Mouse (Mus musculus) MEL-GATA-1-ER (cell line): ENCODE results near the gene Taf6l.

ENCODE experiments used
- DNase-seq: peaks from one replicate; pipeline ENCODE4 v3.0.0-alpha.2; 2012; ENCODE audit warnings: low read depth; ENCODE audit errors: extremely low read depth

Taf6l gene

DNA sequence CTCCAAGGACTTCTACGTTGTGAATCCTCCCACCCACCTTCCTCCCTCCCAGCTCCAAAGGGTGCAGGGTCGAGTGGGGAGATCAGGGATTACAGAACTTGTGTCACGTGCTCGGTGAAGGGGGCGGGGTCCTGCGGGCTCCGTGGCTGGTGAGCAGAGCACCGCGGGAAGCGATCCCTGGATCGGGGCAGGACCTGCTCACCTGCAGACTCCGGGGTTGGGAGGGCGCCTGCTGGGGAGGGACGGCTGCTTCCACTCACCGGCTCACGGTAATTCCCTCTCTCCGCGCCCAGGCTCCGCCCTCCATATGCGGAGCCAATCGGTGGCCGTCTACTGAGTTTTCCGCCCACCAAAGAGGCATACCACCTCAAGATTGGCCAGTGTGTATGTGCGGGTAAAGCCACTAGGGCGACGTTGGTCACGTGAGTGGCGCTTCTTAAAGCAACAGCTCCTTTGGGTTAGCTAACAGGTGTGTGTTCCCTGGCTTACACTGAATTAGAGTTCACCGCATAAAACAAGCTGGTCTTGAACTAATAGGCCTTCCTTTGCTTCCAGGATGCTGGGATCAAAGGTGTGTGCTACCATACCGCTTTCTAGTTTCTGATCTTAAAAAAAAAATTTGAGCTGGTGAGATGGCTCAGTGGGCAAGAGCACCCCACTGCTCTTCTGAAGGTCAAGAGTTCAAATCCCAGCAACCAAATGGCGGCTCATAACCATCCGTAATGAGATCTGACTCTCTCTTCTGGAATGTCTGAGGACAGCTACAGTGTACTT is at the start of gene Taf6l:
Gene Taf6l, minus strand, starts transcription at position 410 of the 774 bp plus-strand sequence.
- peak; percentile 96 for DNase-seq

DNA sequence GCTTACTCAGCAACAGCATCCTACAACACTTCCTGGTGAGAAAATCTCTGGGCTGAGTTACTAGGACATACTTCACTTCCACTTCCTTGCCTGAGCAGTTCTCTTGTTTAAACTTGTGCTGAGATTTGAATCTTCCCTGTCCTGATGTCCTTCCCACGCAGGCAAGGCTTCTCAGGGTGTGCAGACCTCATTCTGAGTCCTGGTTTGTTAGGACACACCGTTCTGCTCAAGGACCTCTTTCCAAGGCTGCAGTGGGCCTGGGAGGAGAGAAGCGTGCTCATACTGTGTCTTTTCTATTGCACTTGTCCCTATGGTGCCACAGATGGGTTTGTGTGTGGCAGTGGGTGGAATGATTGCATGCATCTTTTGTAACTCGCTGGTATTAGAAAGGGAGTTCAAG is 46.8 kb upstream of the Taf6l start:
- no peak for DNase-seq

DNA sequence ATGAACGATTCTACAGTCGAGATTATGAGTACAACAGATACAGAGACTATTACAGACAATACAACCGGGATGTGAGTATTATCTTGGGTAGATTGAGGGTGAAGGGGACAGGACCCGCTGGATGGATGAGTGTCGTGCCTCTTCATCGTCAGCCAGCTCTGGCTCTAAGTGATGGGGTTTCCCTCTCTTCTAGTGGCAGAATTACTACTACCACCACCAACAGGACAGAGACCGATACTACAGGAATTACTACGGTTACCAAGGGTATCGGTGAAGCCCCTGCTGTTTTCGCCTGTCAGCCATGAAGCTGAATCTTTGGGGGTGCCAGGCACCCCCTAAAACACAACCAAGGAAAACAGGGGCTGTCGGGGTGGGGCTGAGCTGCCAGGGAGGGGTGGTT is 45.0 kb upstream of the Taf6l start:
- no peak for DNase-seq

- no peak for DNase-seq
Observed at GRCm38 (mm10) chr19:8830664-8831063, 44.4 kb upstream of the Taf6l start.

DNA sequence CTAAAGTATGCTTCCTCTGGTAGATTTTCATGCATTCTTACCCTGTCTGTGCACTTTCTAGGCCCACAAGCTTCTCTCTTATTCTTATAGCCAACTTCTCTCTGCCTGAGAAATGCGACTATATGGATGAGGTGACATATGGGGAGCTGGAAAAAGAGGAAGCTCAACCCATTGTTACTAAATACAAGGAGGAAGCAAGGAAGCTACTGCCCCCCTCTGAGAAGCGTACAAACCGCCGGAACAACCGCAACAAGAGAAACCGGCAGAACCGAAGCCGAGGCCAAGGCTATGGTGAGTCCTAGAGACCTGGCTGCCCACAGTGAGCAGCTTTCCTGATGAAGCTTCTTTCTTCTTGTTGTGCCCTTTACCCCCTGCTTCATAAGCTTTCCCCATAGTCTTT is 43.4 kb upstream of the Taf6l start, which contains the start of gene AC129217.1:
Gene AC129217.1, plus strand, starts transcription at position 114 of the 400 bp plus-strand sequence.
- peak; percentile 63 for DNase-seq

- no peak for DNase-seq
Observed at GRCm38 (mm10) chr19:8822696-8823095, 36.5 kb upstream of the Taf6l start.

DNA sequence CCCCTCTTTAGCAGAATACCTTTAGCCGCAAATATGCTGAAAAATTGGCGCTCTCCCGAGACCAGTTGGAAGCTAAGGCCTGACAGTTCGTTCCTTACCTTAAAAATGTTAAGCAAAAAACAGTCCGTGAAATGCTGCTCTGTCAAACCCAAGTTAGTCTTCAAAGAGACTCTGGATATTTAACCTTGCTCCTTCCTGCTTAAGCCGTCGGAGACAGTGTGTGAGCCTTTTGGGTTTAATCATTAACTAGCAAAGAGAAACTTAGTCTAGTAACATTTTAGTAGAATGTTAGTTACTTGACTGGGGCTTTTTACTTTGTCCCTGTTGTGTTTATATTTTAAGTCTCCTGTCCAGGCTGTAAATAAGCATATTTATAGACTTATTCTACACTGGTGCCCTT is 34.9 kb upstream of the Taf6l start:
- DNase-seq = no peak

GRCm38 (mm10) chr19:8820424-8820956 is 34.3 kb upstream of the Taf6l start:
- no peak for DNase-seq

DNA sequence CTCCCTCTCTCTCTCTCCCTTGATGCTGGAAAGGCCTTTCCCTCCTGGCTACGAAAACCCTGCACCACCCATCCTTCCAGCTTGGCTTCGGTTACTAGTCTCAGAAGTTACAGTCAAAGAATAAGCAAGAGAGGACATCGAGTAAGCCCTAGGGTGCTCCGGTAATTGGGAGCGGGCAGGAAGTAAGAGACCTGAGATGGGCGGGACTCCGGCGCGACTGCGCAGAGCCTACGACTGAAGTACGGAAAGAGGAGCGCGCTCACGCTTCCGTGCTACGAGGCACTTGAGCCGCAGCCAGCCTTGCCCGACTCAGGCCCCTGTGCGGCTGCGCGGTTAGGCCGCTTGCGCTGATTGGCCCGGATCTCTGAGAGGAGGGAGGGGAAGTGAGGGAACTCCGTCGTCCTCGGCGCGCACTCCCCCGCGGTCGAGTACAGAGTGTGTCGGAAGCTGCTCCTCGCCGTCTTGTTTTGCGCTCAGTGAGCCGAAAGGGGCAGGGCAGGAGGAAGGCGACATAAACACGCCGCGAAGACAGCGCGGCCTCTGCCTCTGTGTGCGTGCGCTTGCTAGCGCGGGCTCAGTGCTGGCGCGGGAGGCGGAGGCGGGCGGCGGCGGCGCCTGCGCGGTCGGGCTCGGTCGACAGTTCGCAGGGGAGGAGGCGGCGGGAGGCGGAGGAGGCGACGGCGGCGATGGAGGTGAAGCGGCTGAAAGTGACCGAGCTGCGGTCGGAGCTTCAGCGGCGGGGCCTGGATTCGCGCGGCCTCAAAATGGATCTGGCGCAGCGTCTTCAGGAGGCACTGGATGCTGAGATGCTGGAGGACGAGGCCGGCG is 33.6 kb upstream of the Taf6l start, which contains the start of gene Hnrnpul2:
Gene Hnrnpul2, plus strand, starts transcription at position 415 of the 828 bp plus-strand sequence.
- peak; percentile 97 for DNase-seq

GRCm38 (mm10) chr19:8818801-8819595 is 32.8 kb upstream of the Taf6l start, which contains the start of gene Ttc9c:
Gene Ttc9c, minus strand, starts transcription at chr19:8819333.
- DNase-seq = peak; percentile 98

DNA sequence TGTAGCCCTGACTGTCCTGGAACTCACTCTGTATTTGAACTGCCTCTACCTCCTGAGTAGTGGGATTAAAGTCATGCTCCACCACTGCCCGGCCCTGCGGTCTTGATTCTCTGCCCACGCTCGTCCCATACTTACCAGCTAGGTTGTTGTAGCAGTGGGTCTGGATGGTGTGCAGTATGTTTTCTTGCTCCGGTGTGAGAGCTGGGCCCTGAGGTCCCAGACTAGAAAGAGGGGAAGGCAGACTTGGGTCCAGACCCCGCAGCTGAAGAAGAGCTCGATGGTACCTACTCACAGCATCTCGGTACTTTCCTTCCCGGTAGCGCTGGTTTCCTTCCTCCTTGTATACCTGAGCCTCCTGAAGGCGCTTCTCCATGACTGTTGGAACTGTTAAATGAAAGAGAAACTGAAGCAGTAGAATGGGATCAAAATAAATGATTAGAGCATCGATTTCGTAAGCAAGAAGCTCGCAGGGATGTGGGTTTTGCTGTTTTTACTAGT is 32.1 kb upstream of the Taf6l start:
- DNase-seq = no peak

DNA sequence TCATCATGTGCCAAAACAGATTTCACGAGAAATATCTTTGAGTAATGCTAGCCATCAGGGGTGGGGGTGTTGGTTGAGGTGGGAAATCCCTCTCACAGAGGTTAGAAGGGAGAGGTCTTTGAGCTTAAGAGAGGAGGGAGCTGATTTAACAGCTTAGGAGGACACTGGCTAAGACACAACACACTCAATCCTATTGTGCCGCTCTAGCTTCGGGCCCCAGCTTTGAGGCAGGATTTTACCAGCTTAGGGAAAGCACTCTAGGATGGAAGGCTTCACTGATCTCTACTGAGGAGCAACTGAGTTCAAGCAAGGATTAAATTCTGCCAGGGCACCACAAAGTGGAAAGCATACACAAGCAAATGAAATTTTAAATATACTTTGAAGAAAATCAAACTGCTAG is 30.8 kb upstream of the Taf6l start:
- DNase-seq = no peak

DNA sequence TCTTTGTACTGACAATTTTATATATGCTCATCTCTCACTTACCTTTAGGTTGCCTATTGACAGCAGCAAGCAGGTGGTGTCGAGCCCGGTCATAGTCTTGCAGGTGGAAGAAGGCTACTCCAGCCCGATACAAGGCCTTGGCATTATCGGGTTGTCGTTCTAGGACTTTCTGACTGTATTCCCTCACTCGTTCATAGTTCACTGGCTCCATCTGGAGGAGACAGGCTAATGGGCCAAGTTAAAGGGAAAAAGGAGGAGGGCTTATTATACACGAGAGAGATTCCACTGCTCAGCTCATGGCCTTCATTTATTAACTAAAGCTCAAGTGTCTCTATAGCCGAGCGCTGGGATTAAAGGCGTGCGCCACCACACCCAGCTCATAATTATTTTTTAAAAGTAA is 29.6 kb upstream of the Taf6l start:
- no peak for DNase-seq

DNA sequence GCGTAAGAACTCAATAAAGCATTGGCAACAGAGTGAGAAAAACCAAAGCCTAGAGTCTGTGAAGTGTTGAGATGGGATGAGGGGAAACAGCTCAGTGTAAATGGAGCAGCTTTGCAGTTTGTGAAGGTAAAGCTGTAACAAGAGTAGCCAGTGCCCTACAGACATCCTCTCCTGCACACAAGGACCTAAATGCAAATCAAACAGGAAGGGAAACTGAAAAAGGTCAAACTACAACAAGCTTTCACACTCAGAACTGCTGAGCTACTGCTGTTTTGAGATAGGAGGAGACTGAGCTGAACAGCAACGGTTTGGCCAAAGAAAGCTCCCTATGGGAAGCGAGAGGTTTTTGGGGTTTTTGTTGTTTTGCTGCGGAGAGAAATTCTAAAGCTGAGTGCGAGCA is 20.6 kb upstream of the Taf6l start:
- DNase-seq = no peak

GRCm38 (mm10) chr19:8803879-8804660 is 17.9 kb upstream of the Taf6l start:
- no peak for DNase-seq

- DNase-seq = no peak
Observed at GRCm38 (mm10) chr19:8803204-8803780, 17.1 kb upstream of the Taf6l start.

- DNase-seq = peak; percentile 99
Observed at GRCm38 (mm10) chr19:8802130-8802821, 16.1 kb upstream of the Taf6l start, which contains the start of gene Zbtb3. Gene Zbtb3, plus strand, starts transcription at chr19:8802555.

DNA sequence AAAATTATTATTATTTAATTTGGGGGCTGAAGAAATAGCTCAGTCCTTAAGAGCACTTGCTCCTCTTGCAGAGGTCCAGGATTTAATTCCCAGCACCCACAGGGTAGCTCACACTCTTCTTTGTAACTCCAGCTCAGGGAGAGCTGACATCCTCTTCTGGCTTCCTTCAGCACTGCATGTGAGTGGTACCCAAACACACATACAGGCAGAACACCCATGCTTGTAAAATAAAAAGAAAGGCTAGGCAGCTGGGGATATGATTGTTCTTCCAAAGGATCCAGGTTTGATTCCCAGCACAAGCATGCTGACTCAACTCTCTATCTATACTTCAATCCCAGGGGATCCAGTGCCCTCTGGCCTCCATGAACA is 12.7 kb upstream of the Taf6l start:
- no peak for DNase-seq

DNA sequence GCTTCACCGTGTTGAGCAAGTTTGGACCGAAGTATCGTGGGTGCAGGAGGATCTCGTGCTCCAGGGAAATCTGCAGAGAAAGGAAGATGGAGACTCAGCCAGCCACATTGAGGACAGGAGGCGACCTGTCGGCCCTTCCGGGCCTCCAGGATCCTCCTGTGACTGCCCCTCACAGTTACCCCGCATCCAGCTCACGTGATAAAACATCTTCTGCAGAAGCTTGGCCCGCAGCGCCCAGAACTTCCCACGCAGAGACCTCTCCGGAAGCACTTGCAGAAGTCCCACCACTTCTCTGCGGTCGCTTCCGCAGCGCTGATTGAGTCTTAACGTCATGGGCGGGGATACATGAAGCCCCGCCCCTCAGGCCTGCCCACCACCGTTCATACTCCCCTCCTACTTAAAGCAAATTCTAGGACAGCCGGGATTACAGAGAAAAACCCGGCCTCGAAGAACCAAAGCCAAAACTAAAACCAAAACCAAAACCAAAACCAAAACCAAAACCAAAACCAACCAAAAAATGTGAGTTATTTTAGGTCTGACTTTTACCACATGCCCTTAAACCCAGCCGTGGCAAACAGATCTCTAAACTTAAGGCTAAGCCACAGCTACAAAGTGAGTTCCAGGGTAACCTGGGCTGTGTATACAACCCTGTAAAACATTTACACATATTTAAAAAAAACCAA is 12.2 kb upstream of the Taf6l start, which contains the start of gene Polr2g:
Gene Polr2g, minus strand, starts transcription at position 314 of the 683 bp plus-strand sequence.
- DNase-seq = peak; percentile 86
